Mouse (Mus musculus) liver, postnatal 0 days (tissue): ENCODE data around the gene Ptprk. TPM values are rescaled to one million over a fixed set of nuclear protein-coding genes. Genes with fewer than 3 reads are reported as not detected.

Source experiments
- ATAC-seq: fragments of 200-750 bp; cut with Nextera tagmentation; 2 replicates; pipeline ENCODE4 v1.8.0; 2017; ENCODE audit warnings: mild to moderate bottlenecking, moderate library complexity
- DNase-seq: peaks from one replicate; pipeline ENCODE4 v3.0.0-alpha.2; 2016
- H3K27ac ChIP-seq: fragments of 300-500 bp; sonication (generic); 2 replicates; pipeline ENCODE4 v1.5.1; 2014; ENCODE audit warnings: antibody characterized with exemption, moderate library complexity, mild to moderate bottlenecking, low read depth
- H3K27me3 ChIP-seq: fragments of 300-500 bp; sonication (generic); 2 replicates; pipeline ENCODE4 v1.6.1; 2014; ENCODE audit warnings: low read length, control low read depth, mixed read lengths; ENCODE audit not compliant: insufficient read depth
- H3K36me3 ChIP-seq: fragments of 300-500 bp; sonication (generic); replicated peaks from 2 replicates; pipeline ENCODE4 v1.6.1; 2014; ENCODE audit warnings: mild to moderate bottlenecking, control low read depth, low read length, moderate library complexity, mixed read lengths; ENCODE audit not compliant: insufficient read depth
- H3K4me1 ChIP-seq: fragments of 300-500 bp; sonication (generic); 2 replicates; pipeline ENCODE4 v1.6.1; 2014; ENCODE audit warnings: antibody characterized with exemption, mild to moderate bottlenecking, control low read depth; ENCODE audit not compliant: insufficient read depth
- H3K4me2 ChIP-seq: fragments of 300-500 bp; sonication (generic); 2 replicates; pipeline ENCODE4 v1.6.1; 2014; ENCODE audit warnings: low read depth, mild to moderate bottlenecking, low read length, moderate library complexity, mixed read lengths
- H3K4me3 ChIP-seq: fragments of 300-500 bp; sonication (generic); 2 replicates; pipeline ENCODE4 v1.5.1; 2014; ENCODE audit warnings: low read depth, low read length
- H3K9ac ChIP-seq: fragments of 300-500 bp; sonication (generic); replicated peaks from 2 replicates; pipeline ENCODE4 v1.6.1; 2014; ENCODE audit warnings: mild to moderate bottlenecking, moderate library complexity
- H3K9me3 ChIP-seq: fragments of 300-500 bp; sonication (generic); 2 replicates; pipeline ENCODE4 v1.6.1; 2016; ENCODE audit warnings: mild to moderate bottlenecking, control low read depth, low read length, mixed read lengths
- CTCF ChIP-seq: sonication (generic); IDR thresholded peaks from 2 replicates; pipeline ENCODE4 v1.5.1; 2016; ENCODE audit warnings: antibody characterized with exemption, low read depth
- EP300 ChIP-seq: IDR thresholded peaks from 2 replicates; pipeline ENCODE4 v1.6.1; 2016; ENCODE audit warnings: antibody characterized with exemption, low read depth, mild to moderate bottlenecking
- WGBS: fragments of 180-500 bp; shearing (Covaris S2); extraction: QIAGEN DNeasy Blood & Tissue Kit; methylation state at CpG from one replicate; pipeline ENCODE4 v1.1.7; 2014; ENCODE audit not compliant: insufficient replicate concordance; 5-methylcytosine and 5-hydroxymethylcytosine counted together
- polyA plus RNA-seq: library from polyadenylated mRNA; unstranded; fragments of >200 nt; fragmentation: Nextera tagmentation; extraction: Ambion mirVana; gene quantifications from 2 replicates; pipeline ENCODE4 v1.2.1, GENCODE M21; 2015

Ptprk gene
- polyA plus RNA-seq, 1 experiment from 2014 or later = 11.1 TPM

- no peak overlapping the region for H3K9ac ChIP-seq
- H3K9me3 ChIP-seq = no peaks in the 10 kb centered on the region
- H3K27me3 ChIP-seq = no peaks in the 10 kb centered on the region
- DNase-seq = no peak
- no peaks in the 10 kb centered on the region for H3K4me1 ChIP-seq
- no peak overlapping the region for H3K4me3 ChIP-seq
- no peak overlapping the region for H3K4me2 ChIP-seq
- ATAC-seq = no peak
- 74% methylated on average over 7 of the region's 7 CpGs for WGBS
- no peak overlapping the region for H3K27ac ChIP-seq
- TF ChIP-seq CTCF (no peak), EP300 (no peak)
- no peaks in the 10 kb centered on the region for H3K36me3 ChIP-seq
Observed at GRCm38 (mm10) chr10:28379752-28380488, 305.3 kb downstream of the Ptprk start.

GRCm38 (mm10) chr10:28387563-28388222 is 313.1 kb downstream of the Ptprk start:
- ATAC-seq (peak; percentile 79), DNase-seq (peak; percentile 12)
- Histone ChIP-seq H3K9ac (no peak overlapping the region), H3K4me2 (peak overlapping the region; percentile 56), H3K27me3 (no peaks in the 10 kb centered on the region), H3K4me1 (no peaks in the 10 kb centered on the region), H3K36me3 (no peaks in the 10 kb centered on the region), H3K4me3 (peak overlapping the region; percentile 19), H3K9me3 (no peaks in the 10 kb centered on the region), H3K27ac (peak overlapping the region; percentile 13; the same call in 1 of the 2 replicates)
- no peak for TF ChIP-seq CTCF
- WGBS = 68% methylated on average over 15 of the region's 15 CpGs

- WGBS = 87% methylated on average over 5 of the region's 5 CpGs
- 0 out of 2 replicates have a peak, but pooled peaks cover 3% of the 10 kb centered on the region for H3K4me1 ChIP-seq
- H3K9ac ChIP-seq = no peak overlapping the region
- no peak overlapping the region for H3K27ac ChIP-seq
- ATAC-seq (no peak), DNase-seq (no peak)
- H3K9me3 ChIP-seq = no peaks in the 10 kb centered on the region
- no peak overlapping the region for H3K4me3 ChIP-seq
- no peak for TF ChIP-seq CTCF
- no peak for TF ChIP-seq EP300
- no peak overlapping the region for H3K4me2 ChIP-seq
- H3K27me3 ChIP-seq = no peaks in the 10 kb centered on the region
- H3K36me3 ChIP-seq = no peaks in the 10 kb centered on the region
Observed at GRCm38 (mm10) chr10:28391168-28391567, 316.5 kb downstream of the Ptprk start.

DNA sequence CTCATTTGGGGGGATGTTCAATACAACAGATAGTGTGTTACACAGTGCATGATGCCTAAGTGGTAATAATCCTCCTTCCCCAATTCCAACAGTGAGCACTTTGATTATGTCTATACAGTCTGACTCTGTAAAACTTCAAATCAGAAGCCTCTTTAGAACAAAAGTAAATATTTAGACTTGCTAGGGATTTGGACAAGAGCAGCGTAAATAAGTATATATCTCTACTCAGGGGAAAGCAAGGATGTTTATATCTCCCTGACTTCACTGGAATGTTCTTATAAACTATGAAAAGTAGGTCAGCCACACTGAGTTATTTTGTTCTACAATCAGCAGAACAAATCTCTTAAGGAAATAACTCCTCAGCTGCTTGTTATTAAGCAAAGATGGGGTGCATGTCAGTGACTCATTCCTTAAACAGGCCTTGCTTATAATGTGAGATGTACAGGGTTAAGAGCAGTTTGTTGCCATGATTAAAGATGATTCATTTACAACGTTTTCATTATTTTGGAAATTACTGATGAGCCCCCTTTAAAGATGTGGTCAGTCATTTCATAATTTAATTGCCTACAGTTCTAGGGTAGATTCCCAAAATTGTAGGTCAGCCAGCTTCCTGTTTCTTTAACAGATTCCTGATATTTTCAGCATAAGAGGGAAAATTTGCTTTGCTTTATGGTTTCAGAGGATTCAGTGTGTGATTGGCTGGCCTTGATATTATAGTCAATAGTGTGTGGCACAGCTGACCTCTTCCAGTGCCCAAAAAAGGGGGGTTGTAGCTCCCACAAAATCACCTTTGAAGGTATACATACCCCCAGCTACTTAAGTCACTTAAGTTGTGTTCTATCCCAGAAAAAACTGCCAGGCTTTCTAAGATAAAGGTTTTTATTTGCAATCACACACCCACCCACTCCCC is 321.2 kb downstream of the Ptprk start:
- no peak overlapping the region for H3K4me3 ChIP-seq
- DNase-seq (no peak), ATAC-seq (no peak)
- no peaks in the 10 kb centered on the region for H3K9me3 ChIP-seq
- no peak overlapping the region for H3K9ac ChIP-seq
- H3K36me3 ChIP-seq = no peaks in the 10 kb centered on the region
- peaks cover 6% of the 10 kb centered on the region; the same call in 1 of the 2 replicates for H3K4me1 ChIP-seq
- TF ChIP-seq EP300 = no peak
- TF ChIP-seq CTCF = no peak
- no peak overlapping the region for H3K27ac ChIP-seq
- WGBS = 60% methylated on average over 2 of the region's 2 CpGs
- H3K27me3 ChIP-seq = no peaks in the 10 kb centered on the region
- no peak overlapping the region for H3K4me2 ChIP-seq

GRCm38 (mm10) chr10:28396520-28396915 is 321.9 kb downstream of the Ptprk start:
- 48% methylated on average over 1 of the region's 1 CpGs for WGBS
- TF ChIP-seq EP300 (no peak), CTCF (no peak)
- no peak overlapping the region for H3K27ac ChIP-seq

DNA sequence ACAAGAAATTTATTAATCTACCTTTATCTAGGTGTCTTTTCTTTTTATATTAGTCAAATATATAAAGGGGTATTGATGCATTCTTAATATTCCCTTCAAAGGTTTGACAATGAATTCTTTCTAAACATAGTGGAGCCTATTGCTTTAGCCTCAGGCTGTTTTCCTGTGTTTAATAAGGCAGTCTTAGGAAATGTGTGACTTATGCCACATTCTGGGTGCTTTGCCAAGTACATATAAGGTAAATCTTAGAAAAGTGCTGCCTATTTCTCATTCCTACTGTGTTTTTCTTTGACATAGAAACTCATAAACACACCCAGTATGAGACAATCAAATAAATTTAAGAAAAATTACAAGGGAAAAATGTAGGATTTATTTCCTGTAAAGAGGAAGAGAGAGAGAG is 327.2 kb downstream of the Ptprk start:
- Histone ChIP-seq H3K4me1 (no peaks in the 10 kb centered on the region), H3K36me3 (no peaks in the 10 kb centered on the region), H3K9ac (no peak overlapping the region), H3K27ac (no peak overlapping the region), H3K9me3 (no peaks in the 10 kb centered on the region), H3K4me3 (no peak overlapping the region), H3K27me3 (no peaks in the 10 kb centered on the region), H3K4me2 (no peak overlapping the region)
- ATAC-seq (no peak), DNase-seq (no peak)
- TF ChIP-seq CTCF = no peak
- TF ChIP-seq EP300 = no peak

More at GRCm38 (mm10) chr10:28396520-28396915, 321.9 kb downstream of the Ptprk start:
- Histone ChIP-seq H3K9ac (no peak overlapping the region), H3K4me1 (peaks cover 6% of the 10 kb centered on the region; the same call in 1 of the 2 replicates), H3K9me3 (no peaks in the 10 kb centered on the region), H3K27me3 (no peaks in the 10 kb centered on the region), H3K4me2 (no peak overlapping the region), H3K4me3 (no peak overlapping the region), H3K36me3 (no peaks in the 10 kb centered on the region)
- DNase-seq (no peak), ATAC-seq (no peak)
